In the genomic region with DNA sequence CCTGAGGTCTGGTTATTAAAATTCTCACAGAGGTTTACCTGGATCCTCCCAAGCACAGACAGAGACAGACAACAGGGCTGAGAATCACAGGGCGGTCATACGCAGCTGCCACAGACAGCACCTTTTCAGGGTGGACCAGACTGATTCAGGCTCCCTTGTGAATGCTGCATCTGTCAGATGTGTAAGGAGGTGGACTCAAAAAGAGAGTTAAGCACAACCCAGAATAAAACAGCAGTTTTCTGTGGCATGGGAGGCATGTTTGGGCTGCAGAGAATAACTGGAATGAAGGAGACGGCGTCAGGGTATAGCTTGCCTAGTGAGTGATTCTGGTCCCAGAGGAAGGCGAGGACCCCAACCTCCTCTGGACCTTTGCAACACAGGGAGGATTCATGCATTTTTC, we compare ENCODE assay signal across 25 mouse cellular contexts.
A peak's percentile ranks its signal among the peaks of the same experiment; 100 is the strongest.
DNase-seq lines count a peak whose midpoint lies in the region; TF ChIP-seq lines count a peak whose summit lies in the region.
"Had no signal": no experiment of that assay in that cellular context is flagged by ENCODE, and none has a peak within 500 bp of the region (broad histone marks: within the 10 kb centered on the region; RNA-seq: fewer than 3 reads in every experiment).

No protein-coding gene starts in this region.

- peak overlapping the region; percentile 71 for H3K27ac ChIP-seq in left cerebral cortex, adult 2 months
- H3K27ac ChIP-seq: forebrain, embryonic 10.5 days; forebrain, embryonic 13.5 days; heart, adult 2 months; heart, embryonic 10.5 days; heart, embryonic 13.5 days; hindbrain, embryonic 14.5 days; hindbrain, postnatal 0 days had no signal

- intact Hi-C loops in left cerebral cortex, adult 2 months (cut with DNase I) = loop anchor here (2.0 to 10.0 kb wide), 6 partner anchors 72 to 600 kb away; partner anchors contain the start of gene Tshz3
- intact Hi-C loops in left cerebral cortex, postnatal 10 days (cut with DNase I) = loop anchor here (5.0 to 10.0 kb wide), 2 partner anchors 260 to 362 kb away; partner anchors contain the start of gene Tshz3

- TF ChIP-seq CTCF in left cerebral cortex, adult 2 months (IDR thresholded peaks at IDR 0.05) = no peak

- no peak overlapping the region for H3K4me3 ChIP-seq in left cerebral cortex, adult 2 months
- H3K4me3 ChIP-seq: forebrain, embryonic 10.5 days; forebrain, embryonic 13.5 days; heart, adult 2 months; heart, embryonic 10.5 days; heart, embryonic 13.5 days had no signal

- peak; percentile 5 to 35 for DNase-seq in frontal cortex, adult 2 months (ENCODE audit: extremely low spot score in 1 of 2, low spot score in 1 of 2)
- DNase-seq in frontal cortex, postnatal 14 days (ENCODE audit: low spot score in 2 of 2) = no peak
- peak in 1 of 2 experiments; percentile 14 for DNase-seq in left cerebral cortex, adult 2 months (ENCODE audit: extremely low spot score in 1 of 2, low spot score in 2 of 2)
- no peak for DNase-seq in left cerebral cortex, postnatal 10 days (ENCODE audit: extremely low spot score in 1 of 2, low spot score in 2 of 2)
- DNase-seq in right cerebral cortex, postnatal 25 days = peak; percentile 17
- no peak for DNase-seq in right cerebral cortex, postnatal 14 days
- DNase-seq in cerebellum, postnatal 14 days = no peak
- DNase-seq: adrenal gland, postnatal 10 days; adrenal gland, postnatal 36 days; B cell, adult 2 months; cerebellum, adult 11 months; cerebellum, adult 2 months; cerebellum, adult 9-11 months; cerebellum, postnatal 36 days; gastrocnemius, postnatal 10 days; gastrocnemius, postnatal 36 days; heart, adult 2 months; heart, postnatal 14 days; heart, postnatal 4 days had no signal

Comparison
In these comparisons a context has a peak if more than half of its experiments do, and no peak if none do; other contexts are left out.
1. DNase-seq: peak in frontal cortex, adult 2 months (2 of 2) and right cerebral cortex, postnatal 25 days (single experiment); none in frontal cortex, postnatal 14 days (0 of 2), left cerebral cortex, postnatal 10 days (0 of 2), right cerebral cortex, postnatal 14 days (single experiment) and cerebellum, postnatal 14 days (0 of 2).